Mouse (Mus musculus) liver, postnatal 0 days (tissue): Measurements from ENCODE around the gene Gm5105. TPM values are rescaled to one million over a fixed set of nuclear protein-coding genes. Genes with fewer than 3 reads are reported as not detected.

Source experiments
- ATAC-seq: fragments of 200-750 bp; cut with Nextera tagmentation; 2 replicates; pipeline ENCODE4 v1.8.0; 2017; ENCODE audit warnings: mild to moderate bottlenecking, moderate library complexity
- DNase-seq: peaks from one replicate; pipeline ENCODE4 v3.0.0-alpha.2; 2016
- H3K27ac ChIP-seq: fragments of 300-500 bp; sonication (generic); 2 replicates; pipeline ENCODE4 v1.5.1; 2014; ENCODE audit warnings: antibody characterized with exemption, moderate library complexity, mild to moderate bottlenecking, low read depth
- H3K27me3 ChIP-seq: fragments of 300-500 bp; sonication (generic); 2 replicates; pipeline ENCODE4 v1.6.1; 2014; ENCODE audit warnings: low read length, control low read depth, mixed read lengths; ENCODE audit not compliant: insufficient read depth
- H3K36me3 ChIP-seq: fragments of 300-500 bp; sonication (generic); replicated peaks from 2 replicates; pipeline ENCODE4 v1.6.1; 2014; ENCODE audit warnings: mild to moderate bottlenecking, control low read depth, low read length, moderate library complexity, mixed read lengths; ENCODE audit not compliant: insufficient read depth
- H3K4me1 ChIP-seq: fragments of 300-500 bp; sonication (generic); 2 replicates; pipeline ENCODE4 v1.6.1; 2014; ENCODE audit warnings: antibody characterized with exemption, mild to moderate bottlenecking, control low read depth; ENCODE audit not compliant: insufficient read depth
- H3K4me2 ChIP-seq: fragments of 300-500 bp; sonication (generic); 2 replicates; pipeline ENCODE4 v1.6.1; 2014; ENCODE audit warnings: low read depth, mild to moderate bottlenecking, low read length, moderate library complexity, mixed read lengths
- H3K4me3 ChIP-seq: fragments of 300-500 bp; sonication (generic); 2 replicates; pipeline ENCODE4 v1.5.1; 2014; ENCODE audit warnings: low read depth, low read length
- H3K9ac ChIP-seq: fragments of 300-500 bp; sonication (generic); replicated peaks from 2 replicates; pipeline ENCODE4 v1.6.1; 2014; ENCODE audit warnings: mild to moderate bottlenecking, moderate library complexity
- H3K9me3 ChIP-seq: fragments of 300-500 bp; sonication (generic); 2 replicates; pipeline ENCODE4 v1.6.1; 2016; ENCODE audit warnings: mild to moderate bottlenecking, control low read depth, low read length, mixed read lengths
- CTCF ChIP-seq: sonication (generic); IDR thresholded peaks from 2 replicates; pipeline ENCODE4 v1.5.1; 2016; ENCODE audit warnings: antibody characterized with exemption, low read depth
- EP300 ChIP-seq: IDR thresholded peaks from 2 replicates; pipeline ENCODE4 v1.6.1; 2016; ENCODE audit warnings: antibody characterized with exemption, low read depth, mild to moderate bottlenecking
- WGBS: fragments of 180-500 bp; shearing (Covaris S2); extraction: QIAGEN DNeasy Blood & Tissue Kit; methylation state at CpG from one replicate; pipeline ENCODE4 v1.1.7; 2014; ENCODE audit not compliant: insufficient replicate concordance; 5-methylcytosine and 5-hydroxymethylcytosine counted together
- polyA plus RNA-seq: library from polyadenylated mRNA; unstranded; fragments of >200 nt; fragmentation: Nextera tagmentation; extraction: Ambion mirVana; gene quantifications from 2 replicates; pipeline ENCODE4 v1.2.1, GENCODE M21; 2015

The Gm5105 gene
- polyA plus RNA-seq, 1 experiment from 2014 or later: not detected

DNA sequence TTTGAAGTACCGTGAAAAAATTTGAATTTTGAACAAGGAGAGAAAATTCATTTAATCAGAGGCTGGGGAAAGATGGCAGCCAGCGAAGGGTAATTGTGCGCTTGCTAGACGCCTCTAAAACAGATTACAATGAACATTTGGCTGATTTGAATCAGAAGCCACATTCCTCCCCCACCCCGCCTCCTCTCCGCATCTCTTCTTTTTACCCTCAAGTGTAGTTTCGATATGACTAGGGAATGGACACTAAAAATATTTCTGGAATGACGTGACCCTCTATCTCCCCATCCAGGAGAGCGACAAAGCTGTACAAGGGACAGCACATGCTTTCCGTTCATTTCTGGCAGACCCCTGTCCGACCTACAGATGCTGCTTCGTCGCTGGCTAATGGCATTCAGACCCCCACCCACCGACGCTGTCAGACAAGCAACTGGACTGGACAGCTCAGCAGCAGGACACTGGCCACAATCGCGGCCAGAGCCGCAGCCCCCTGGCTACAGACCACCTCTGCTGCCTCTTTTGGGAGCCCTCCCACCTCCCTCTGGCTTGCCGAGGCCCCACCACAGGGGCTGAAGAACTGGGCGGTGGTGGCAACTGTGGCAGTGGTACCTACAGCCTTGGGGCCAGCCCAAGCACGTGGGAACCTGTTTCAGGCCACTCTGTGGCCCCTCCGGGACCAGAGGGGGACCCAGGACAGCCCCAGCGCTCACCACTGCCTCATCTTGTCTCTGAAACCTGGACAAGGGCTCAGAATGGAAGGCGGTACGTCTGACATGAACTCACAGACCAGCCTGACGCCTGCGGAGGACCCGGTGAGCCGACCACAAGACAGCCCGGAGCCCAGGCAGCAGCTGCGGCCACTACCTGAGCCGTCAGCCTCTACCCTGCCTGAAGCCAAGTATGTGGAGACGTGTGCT is 2.2 kb downstream of the Gm5105 start, which contains the start of gene 1110002E22Rik:
TSS of gene 1110002E22Rik (plus strand) at position 321 of the 914 bp plus-strand sequence.
- Histone ChIP-seq H3K27me3 (no peaks in the 10 kb centered on the region), H3K4me3 (no peak within 1 kb of the TSS), H3K9me3 (no peaks in the 10 kb centered on the region), H3K4me2 (no peak within 1 kb of the TSS), H3K36me3 (no peaks in the 10 kb centered on the region), H3K27ac (no peak within 1 kb of the TSS), H3K9ac (no peak within 1 kb of the TSS), H3K4me1 (no peaks in the 10 kb centered on the region)
- DNase-seq (no peak), ATAC-seq (no peak)
- TF ChIP-seq CTCF (no peak), EP300 (no peak)
- 76% methylated on average over 33 of the region's 33 CpGs for WGBS

DNA sequence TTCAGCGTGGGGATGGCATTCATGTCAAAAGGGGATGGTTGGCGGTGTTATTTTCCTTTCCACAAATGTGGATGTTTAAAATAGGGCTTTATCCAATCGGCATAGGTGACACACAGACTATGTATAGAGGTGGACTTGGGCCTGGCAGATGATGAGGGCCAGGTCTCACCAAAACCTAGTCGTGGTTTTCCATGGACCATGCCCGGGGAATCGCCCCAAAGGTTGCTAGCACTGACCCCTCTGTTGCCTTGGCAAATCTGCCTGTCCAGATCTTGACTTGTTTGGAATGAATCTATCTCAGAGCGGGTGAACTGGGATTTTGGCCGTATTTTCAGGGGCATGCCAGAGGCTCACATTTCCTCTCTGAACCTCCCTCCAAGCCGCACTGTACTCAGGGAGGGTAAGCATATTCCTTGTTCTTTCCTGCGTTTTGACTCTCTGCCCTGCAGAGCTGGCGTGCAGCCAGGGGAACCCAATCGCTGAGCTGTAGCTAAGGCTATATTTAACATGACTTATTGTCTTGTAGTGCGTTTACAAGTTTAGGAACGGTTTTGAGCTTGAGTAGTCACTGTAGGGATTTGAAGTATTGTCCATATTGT is 3.4 kb downstream of the Gm5105 start:
- 61% methylated on average over 14 of the region's 14 CpGs for WGBS
- no peak overlapping the region for H3K4me2 ChIP-seq
- no peaks in the 10 kb centered on the region for H3K36me3 ChIP-seq
- DNase-seq (no peak), ATAC-seq (no peak)
- H3K9me3 ChIP-seq: no peaks in the 10 kb centered on the region
- no peak overlapping the region for H3K27ac ChIP-seq
- H3K4me3 ChIP-seq: no peak overlapping the region
- H3K4me1 ChIP-seq: no peaks in the 10 kb centered on the region
- H3K27me3 ChIP-seq: no peaks in the 10 kb centered on the region
- H3K9ac ChIP-seq: no peak overlapping the region
- TF ChIP-seq CTCF (no peak), EP300 (no peak)

DNA sequence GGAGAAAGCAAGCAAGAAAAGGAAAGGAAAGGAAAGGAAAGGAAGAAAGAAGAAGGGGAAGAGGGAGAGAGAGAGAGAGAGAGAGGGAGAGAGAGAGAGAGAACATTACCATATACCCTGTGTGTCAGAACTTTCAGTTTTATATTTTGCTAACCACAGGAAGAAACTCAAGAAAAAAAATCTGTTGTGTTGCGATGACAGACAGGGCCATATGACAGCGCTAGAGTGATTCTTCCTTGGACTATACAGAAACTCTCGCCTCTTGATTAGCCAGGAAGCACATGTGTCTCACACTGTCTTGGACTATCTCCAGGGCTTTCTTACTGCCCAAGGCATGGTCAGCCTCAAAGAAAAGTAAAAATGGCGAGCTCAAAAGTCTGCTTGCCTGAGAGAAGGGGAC is 4.5 kb downstream of the Gm5105 start:
- Histone ChIP-seq H3K9ac (no peak overlapping the region), H3K27ac (no peak overlapping the region), H3K4me3 (no peak overlapping the region), H3K27me3 (no peaks in the 10 kb centered on the region), H3K9me3 (no peaks in the 10 kb centered on the region), H3K4me2 (no peak overlapping the region), H3K36me3 (no peaks in the 10 kb centered on the region), H3K4me1 (no peaks in the 10 kb centered on the region)
- DNase-seq (no peak), ATAC-seq (no peak)
- TF ChIP-seq EP300 (no peak), CTCF (no peak)
- 73% methylated on average over 4 of the region's 4 CpGs for WGBS

DNA sequence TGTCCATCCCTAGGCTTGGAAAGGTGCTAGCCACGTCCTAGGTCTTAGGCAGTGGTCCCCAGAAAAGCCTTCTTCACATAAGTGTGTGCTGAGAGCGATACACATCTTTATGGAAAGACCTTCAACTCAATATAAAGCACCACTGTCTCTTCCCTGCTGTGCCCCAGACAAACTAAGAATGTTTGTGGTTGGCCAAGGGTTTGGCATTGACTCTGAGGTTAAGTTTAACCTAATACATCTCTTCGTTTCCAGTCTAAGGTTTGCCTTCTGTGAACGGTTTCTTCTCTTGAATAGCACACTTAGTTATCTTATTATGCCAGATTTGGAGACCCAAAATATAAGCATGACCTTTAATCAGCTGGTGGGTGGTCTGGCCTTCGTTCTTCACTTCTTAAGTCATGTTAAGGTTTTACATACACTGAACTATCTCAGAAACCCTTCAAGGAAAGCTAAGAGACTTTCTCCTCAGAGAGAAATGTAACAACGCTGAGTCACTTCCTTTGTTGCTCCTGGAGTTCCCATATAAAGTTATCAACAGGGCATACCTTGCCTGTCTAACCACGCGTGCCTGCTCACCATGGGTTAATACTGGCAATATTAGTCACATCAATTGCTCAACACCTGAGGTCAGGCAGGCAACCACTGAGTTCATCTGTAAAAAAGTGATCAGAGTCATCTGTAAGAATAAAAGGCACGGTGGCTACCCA is 5.8 kb downstream of the Gm5105 start:
- no peak overlapping the region for H3K4me3 ChIP-seq
- no peak for DNase-seq
- no peak overlapping the region for H3K27ac ChIP-seq
- no peak overlapping the region for H3K9ac ChIP-seq
- ATAC-seq: no peak
- no peaks in the 10 kb centered on the region for H3K4me1 ChIP-seq
- 49% methylated on average over 9 of the region's 9 CpGs for WGBS
- no peaks in the 10 kb centered on the region for H3K36me3 ChIP-seq
- H3K27me3 ChIP-seq: no peaks in the 10 kb centered on the region
- no peaks in the 10 kb centered on the region for H3K9me3 ChIP-seq
- H3K4me2 ChIP-seq: no peak overlapping the region
- TF ChIP-seq CTCF (no peak), EP300 (no peak)

DNA sequence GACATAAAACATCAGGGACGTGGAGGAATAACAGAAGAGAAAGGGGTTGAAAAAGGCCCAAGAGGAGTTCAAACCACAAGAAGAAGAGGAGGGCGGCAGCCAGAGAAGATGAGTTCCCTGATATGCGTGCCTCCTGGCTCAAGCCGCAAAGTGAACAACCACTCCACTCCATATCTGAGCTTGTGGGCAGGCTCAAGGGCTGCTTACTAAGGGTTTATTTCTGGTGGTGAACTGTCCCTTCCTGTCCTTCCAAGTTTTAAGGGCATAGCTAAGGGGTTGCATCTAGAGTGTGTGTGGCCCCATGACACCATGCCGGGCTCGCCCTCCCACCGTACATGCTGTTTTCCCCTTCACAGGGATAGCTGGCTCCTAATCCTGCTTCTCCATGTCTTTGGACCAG is 6.8 kb downstream of the Gm5105 start:
- no peaks in the 10 kb centered on the region for H3K27me3 ChIP-seq
- TF ChIP-seq CTCF (no peak), EP300 (no peak)
- no peak overlapping the region for H3K27ac ChIP-seq
- ATAC-seq (no peak), DNase-seq (no peak)
- no peaks in the 10 kb centered on the region for H3K9me3 ChIP-seq
- no peak overlapping the region for H3K9ac ChIP-seq
- no peak overlapping the region for H3K4me3 ChIP-seq
- H3K4me2 ChIP-seq: no peak overlapping the region
- 74% methylated on average over 7 of the region's 7 CpGs for WGBS
- no peaks in the 10 kb centered on the region for H3K36me3 ChIP-seq
- H3K4me1 ChIP-seq: no peaks in the 10 kb centered on the region

DNA sequence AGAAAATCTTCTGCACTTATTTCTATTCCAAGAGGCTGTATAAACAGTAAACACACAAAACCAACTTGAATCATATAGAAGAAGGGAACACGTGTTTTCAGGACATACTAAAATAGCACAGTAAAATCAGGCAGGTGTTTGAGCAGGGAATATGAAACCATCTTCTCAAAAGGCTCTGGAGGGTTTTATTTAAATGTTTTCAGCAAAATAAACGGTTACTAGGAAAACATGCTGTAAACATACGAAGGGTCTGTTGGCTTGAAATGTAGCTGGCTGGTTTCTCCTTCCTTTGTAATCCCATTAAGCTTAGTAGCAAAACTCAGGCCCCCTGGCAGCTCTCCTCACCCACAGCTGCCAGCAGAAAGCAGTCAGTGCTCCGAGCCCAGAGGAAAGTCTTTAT is 9.0 kb downstream of the Gm5105 start:
- WGBS: 67% methylated on average over 4 of the region's 4 CpGs
- DNase-seq (no peak), ATAC-seq (no peak)
- TF ChIP-seq EP300: no peak
- TF ChIP-seq CTCF: no peak
- Histone ChIP-seq H3K27me3 (no peaks in the 10 kb centered on the region), H3K9me3 (no peaks in the 10 kb centered on the region), H3K36me3 (no peaks in the 10 kb centered on the region), H3K4me1 (no peaks in the 10 kb centered on the region), H3K9ac (no peak overlapping the region), H3K27ac (no peak overlapping the region), H3K4me3 (no peak overlapping the region), H3K4me2 (no peak overlapping the region)
